Mouse (Mus musculus): ENCODE measurements around the gene Ak2. TPM values are rescaled to one million over a fixed set of nuclear protein-coding genes. Genes with fewer than 3 reads are reported as not detected.

The Ak2 gene
- polyA plus RNA-seq, 1 experiment from 2014 or later = 93.6 TPM

- Histone ChIP-seq H3K4me1 (ENCODE audit: control insufficient read depth, insufficient read depth, low read length) (no peaks in the 10 kb centered on the region; the same call in 1 of the 2 replicates), H3K27me3 (replicated peaks; ENCODE audit: control insufficient read depth, insufficient read depth, low read length) (no peaks in the 10 kb centered on the region), H3K27ac (ENCODE audit: low read depth, low read length) (no peak overlapping the region), H3K36me3 (ENCODE audit: control insufficient read depth, insufficient read depth, low read length) (no peaks in the 10 kb centered on the region), H3K9me3 (replicated peaks; ENCODE audit: control insufficient read depth, low read length) (no peaks in the 10 kb centered on the region), H3K9ac (ENCODE audit: low read length) (no peak overlapping the region), H3K4me3 (ENCODE audit: low read depth, low read length) (no peak overlapping the region), H3K4me2 (ENCODE audit: low read length) (no peak overlapping the region)
- WGBS = 93% methylated on average over 3 of the region's 3 CpGs
- DNase-seq (ENCODE audit: low spot score) (no peak), ATAC-seq (no peak)
These were observed 42.5 kb downstream of the Ak2 start for GRCm38 (mm10) chr4:129034224-129034623.

- Histone ChIP-seq H3K4me2 (ENCODE audit: low read length) (no peak overlapping the region), H3K9me3 (replicated peaks; ENCODE audit: control insufficient read depth, low read length) (no peaks in the 10 kb centered on the region), H3K4me1 (ENCODE audit: control insufficient read depth, insufficient read depth, low read length) (no peaks in the 10 kb centered on the region; the same call in 1 of the 2 replicates), H3K27me3 (replicated peaks; ENCODE audit: control insufficient read depth, insufficient read depth, low read length) (no peaks in the 10 kb centered on the region), H3K27ac (ENCODE audit: low read depth, low read length) (no peak overlapping the region), H3K9ac (ENCODE audit: low read length) (no peak overlapping the region), H3K36me3 (ENCODE audit: control insufficient read depth, insufficient read depth, low read length) (no peaks in the 10 kb centered on the region), H3K4me3 (ENCODE audit: low read depth, low read length) (no peak overlapping the region)
- ATAC-seq (no peak), DNase-seq (ENCODE audit: low spot score) (no peak)
- WGBS = 52% methylated on average over 13 of the region's 13 CpGs
These were observed 43.2 kb downstream of the Ak2 start for GRCm38 (mm10) chr4:129034706-129035660.

GRCm38 (mm10) chr4:129035851-129036445 is 44.2 kb downstream of the Ak2 start:
- WGBS = 64% methylated on average over 7 of the region's 7 CpGs
- no peaks in the 10 kb centered on the region for H3K9me3 ChIP-seq (replicated peaks; ENCODE audit: control insufficient read depth, low read length)

GRCm38 (mm10) chr4:129047721-129048421 is 56.1 kb downstream of the Ak2 start:
- Histone ChIP-seq H3K9ac (ENCODE audit: low read length) (peak overlapping the region; percentile 74), H3K27ac (ENCODE audit: low read depth, low read length) (peak overlapping the region; percentile 90), H3K9me3 (replicated peaks; ENCODE audit: control insufficient read depth, low read length) (no peaks in the 10 kb centered on the region), H3K4me3 (ENCODE audit: low read depth, low read length) (peak overlapping the region; percentile 44), H3K36me3 (ENCODE audit: control insufficient read depth, insufficient read depth, low read length) (no peaks in the 10 kb centered on the region), H3K4me2 (ENCODE audit: low read length) (peak overlapping the region; percentile 83), H3K27me3 (replicated peaks; ENCODE audit: control insufficient read depth, insufficient read depth, low read length) (no peaks in the 10 kb centered on the region), H3K4me1 (ENCODE audit: control insufficient read depth, insufficient read depth, low read length) (peaks cover 6% of the 10 kb centered on the region)
- WGBS = 19% methylated on average over 15 of the region's 15 CpGs
- peak; percentile 13 for DNase-seq (ENCODE audit: low spot score)
- no peak for ATAC-seq

More at GRCm38 (mm10) chr4:129035851-129036445, 44.2 kb downstream of the Ak2 start:
- Histone ChIP-seq H3K4me3 (ENCODE audit: low read depth, low read length) (no peak overlapping the region), H3K27ac (ENCODE audit: low read depth, low read length) (no peak overlapping the region), H3K27me3 (replicated peaks; ENCODE audit: control insufficient read depth, insufficient read depth, low read length) (no peaks in the 10 kb centered on the region), H3K36me3 (ENCODE audit: control insufficient read depth, insufficient read depth, low read length) (no peaks in the 10 kb centered on the region), H3K4me1 (ENCODE audit: control insufficient read depth, insufficient read depth, low read length) (no peaks in the 10 kb centered on the region; the same call in 1 of the 2 replicates), H3K4me2 (ENCODE audit: low read length) (no peak overlapping the region), H3K9ac (ENCODE audit: low read length) (no peak overlapping the region)
- ATAC-seq (no peak), DNase-seq (ENCODE audit: low spot score) (no peak)

GRCm38 (mm10) chr4:129048501-129049305 is 56.9 kb downstream of the Ak2 start:
- DNase-seq (ENCODE audit: low spot score) (peak; percentile 95), ATAC-seq (peak; percentile 96)
- peaks cover 6% of the 10 kb centered on the region for H3K4me1 ChIP-seq (ENCODE audit: control insufficient read depth, insufficient read depth, low read length)
- no peaks in the 10 kb centered on the region for H3K9me3 ChIP-seq (replicated peaks; ENCODE audit: control insufficient read depth, low read length)
- peak overlapping the region; percentile 90 for H3K27ac ChIP-seq (ENCODE audit: low read depth, low read length)
- H3K27me3 ChIP-seq (replicated peaks; ENCODE audit: control insufficient read depth, insufficient read depth, low read length) = no peaks in the 10 kb centered on the region
- H3K4me3 ChIP-seq (ENCODE audit: low read depth, low read length) = peak overlapping the region; percentile 44
- WGBS = 1% methylated on average over 45 of the region's 52 CpGs
- H3K4me2 ChIP-seq (ENCODE audit: low read length) = peak overlapping the region; percentile 83
- peak overlapping the region; percentile 74 for H3K9ac ChIP-seq (ENCODE audit: low read length)
- H3K36me3 ChIP-seq (ENCODE audit: control insufficient read depth, insufficient read depth, low read length) = no peaks in the 10 kb centered on the region

- ATAC-seq (peak; percentile 16; the same call in 1 of the 2 replicates), DNase-seq (ENCODE audit: low spot score) (peak; percentile 72)
- Histone ChIP-seq H3K4me1 (ENCODE audit: control insufficient read depth, insufficient read depth, low read length) (peaks cover 6% of the 10 kb centered on the region), H3K4me3 (ENCODE audit: low read depth, low read length) (peak overlapping the region; percentile 44), H3K4me2 (ENCODE audit: low read length) (peak overlapping the region; percentile 83), H3K27ac (ENCODE audit: low read depth, low read length) (peak overlapping the region; percentile 90), H3K9ac (ENCODE audit: low read length) (peak overlapping the region; percentile 74), H3K36me3 (ENCODE audit: control insufficient read depth, insufficient read depth, low read length) (no peaks in the 10 kb centered on the region), H3K27me3 (replicated peaks; ENCODE audit: control insufficient read depth, insufficient read depth, low read length) (no peaks in the 10 kb centered on the region), H3K9me3 (replicated peaks; ENCODE audit: control insufficient read depth, low read length) (no peaks in the 10 kb centered on the region)
- WGBS = 3% methylated on average over 23 of the region's 23 CpGs
These were observed 57.7 kb downstream of the Ak2 start for GRCm38 (mm10) chr4:129049306-129050011.

GRCm38 (mm10) chr4:129050365-129050764 is 58.6 kb downstream of the Ak2 start:
- no peaks in the 10 kb centered on the region for H3K9me3 ChIP-seq (replicated peaks; ENCODE audit: control insufficient read depth, low read length)
- 66% methylated on average over 4 of the region's 4 CpGs for WGBS
- H3K4me3 ChIP-seq (ENCODE audit: low read depth, low read length) = no peak overlapping the region
- H3K36me3 ChIP-seq (ENCODE audit: control insufficient read depth, insufficient read depth, low read length) = no peaks in the 10 kb centered on the region
- H3K27me3 ChIP-seq (replicated peaks; ENCODE audit: control insufficient read depth, insufficient read depth, low read length) = no peaks in the 10 kb centered on the region
- peaks cover 6% of the 10 kb centered on the region for H3K4me1 ChIP-seq (ENCODE audit: control insufficient read depth, insufficient read depth, low read length)
- DNase-seq (ENCODE audit: low spot score) = no peak
- H3K9ac ChIP-seq (ENCODE audit: low read length) = no peak overlapping the region
- no peak overlapping the region for H3K4me2 ChIP-seq (ENCODE audit: low read length)
- ATAC-seq = no peak
- no peak overlapping the region for H3K27ac ChIP-seq (ENCODE audit: low read depth, low read length)
